Mouse (Mus musculus): ENCODE measurements around the gene Mark4. TPM values are rescaled to one million over a fixed set of nuclear protein-coding genes. Genes with fewer than 3 reads are reported as not detected.
A peak's percentile ranks its signal among the peaks of the same experiment; 100 is the strongest.

The Mark4 gene
- polyA plus RNA-seq, 1 experiment: 14.6 TPM

DNA sequence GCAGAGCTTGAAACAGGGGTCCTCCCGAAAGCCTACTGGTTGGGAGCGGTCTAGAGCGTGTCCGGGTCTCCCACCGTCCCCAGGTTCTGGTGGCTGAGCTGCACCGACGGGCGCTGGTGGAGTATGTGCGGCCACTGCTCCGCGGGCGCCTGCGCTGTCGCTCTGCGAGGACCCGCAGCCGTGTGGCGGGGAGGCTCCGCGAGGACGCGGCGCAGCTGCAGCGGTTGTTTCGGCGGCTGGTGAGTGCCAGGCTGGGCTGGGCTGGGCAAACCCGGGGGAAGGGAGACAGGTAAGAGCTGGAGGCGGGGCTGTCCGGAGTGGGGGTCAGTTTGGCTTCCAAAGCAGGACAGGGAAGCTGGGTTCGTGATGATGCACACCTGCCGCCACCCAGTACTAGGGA, 30.9 kb upstream of the Mark4 start:
- TF ChIP-seq CTCF (IDR thresholded peaks at IDR 0.05; ENCODE audit: extremely low read depth, insufficient read depth, insufficient read length, insufficient replicate concordance) (no peak), POLR2A (IDR thresholded peaks at IDR 0.05; ENCODE audit: low read depth, low read length) (no peak)
- no peaks in the 10 kb centered on the region for H3K27me3 ChIP-seq (ENCODE audit: control insufficient read depth, insufficient read depth, low read length)
- no peak overlapping the region for H3K27ac ChIP-seq (ENCODE audit: insufficient read depth, low read length)
- no peak overlapping the region for H3K4me3 ChIP-seq (ENCODE audit: extremely low read depth, insufficient read depth, insufficient read length)
- H3K4me1 ChIP-seq (ENCODE audit: control insufficient read depth, insufficient read depth, insufficient read length): peaks cover 6% of the 10 kb centered on the region; the same call in 1 of the 2 replicates
- WGBS: 89% methylated on average over 31 of the region's 31 CpGs
- no peaks in the 10 kb centered on the region for H3K36me3 ChIP-seq (ENCODE audit: control insufficient read depth, insufficient read depth, low read length)
- no peak for DNase-seq (ENCODE audit: low read depth in 1 of 2, low spot score in 2 of 2)

- Histone ChIP-seq H3K36me3 (ENCODE audit: control insufficient read depth, insufficient read depth, low read length) (no peaks in the 10 kb centered on the region), H3K27me3 (ENCODE audit: control insufficient read depth, insufficient read depth, low read length) (no peaks in the 10 kb centered on the region), H3K4me1 (ENCODE audit: control insufficient read depth, insufficient read depth, insufficient read length) (peaks cover 1% of the 10 kb centered on the region; the same call in 1 of the 2 replicates), H3K4me3 (ENCODE audit: extremely low read depth, insufficient read depth, insufficient read length) (no peak overlapping the region), H3K27ac (ENCODE audit: insufficient read depth, low read length) (no peak overlapping the region)
- DNase-seq (ENCODE audit: low read depth in 1 of 2, low spot score in 2 of 2): no peak
- WGBS: 90% methylated on average over 7 of the region's 7 CpGs
- TF ChIP-seq POLR2A (IDR thresholded peaks at IDR 0.05; ENCODE audit: low read depth, low read length) (no peak), CTCF (IDR thresholded peaks at IDR 0.05; ENCODE audit: extremely low read depth, insufficient read depth, insufficient read length, insufficient replicate concordance) (no peak)
Observed at GRCm38 (mm10) chr7:19486549-19486948, 27.9 kb upstream of the Mark4 start.

- 71% methylated on average over 1 of the region's 1 CpGs for WGBS
- Histone ChIP-seq H3K36me3 (ENCODE audit: control insufficient read depth, insufficient read depth, low read length) (no peaks in the 10 kb centered on the region), H3K27me3 (ENCODE audit: control insufficient read depth, insufficient read depth, low read length) (no peaks in the 10 kb centered on the region), H3K4me1 (ENCODE audit: control insufficient read depth, insufficient read depth, insufficient read length) (no peaks in the 10 kb centered on the region), H3K4me3 (ENCODE audit: extremely low read depth, insufficient read depth, insufficient read length) (no peak overlapping the region), H3K27ac (ENCODE audit: insufficient read depth, low read length) (no peak overlapping the region)
- DNase-seq (ENCODE audit: low read depth in 1 of 2, low spot score in 2 of 2): no peak
- TF ChIP-seq POLR2A (IDR thresholded peaks at IDR 0.05; ENCODE audit: low read depth, low read length) (no peak), CTCF (IDR thresholded peaks at IDR 0.05; ENCODE audit: extremely low read depth, insufficient read depth, insufficient read length, insufficient replicate concordance) (no peak)
Observed at GRCm38 (mm10) chr7:19485488-19485887, 26.9 kb upstream of the Mark4 start.

DNA sequence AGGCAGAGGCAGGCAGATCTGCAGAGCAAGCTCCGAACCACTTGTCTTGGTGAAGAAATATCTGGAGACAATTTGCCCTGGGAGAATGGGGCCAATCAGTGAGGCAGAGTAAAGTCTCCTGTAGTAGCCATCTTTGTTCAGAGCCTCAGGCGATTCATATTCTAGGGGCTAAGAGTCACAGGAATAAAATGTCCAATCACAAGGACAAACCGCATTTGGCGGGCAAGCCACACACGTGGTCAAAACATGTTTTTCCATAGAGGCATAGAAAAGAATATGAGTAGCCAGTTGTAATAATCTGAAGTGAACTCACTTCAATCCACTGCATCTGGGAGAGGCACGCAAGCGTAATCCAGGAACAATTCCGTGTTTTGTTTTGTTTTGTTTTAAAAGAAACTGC, 24.7 kb upstream of the Mark4 start:
- WGBS: 92% methylated on average over 8 of the region's 8 CpGs

GRCm38 (mm10) chr7:19477624-19478384, 19.2 kb upstream of the Mark4 start:
- DNase-seq (ENCODE audit: low read depth in 1 of 2, low spot score in 2 of 2): no peak
- TF ChIP-seq POLR2A (IDR thresholded peaks at IDR 0.05; ENCODE audit: low read depth, low read length): no peak
- TF ChIP-seq CTCF (IDR thresholded peaks at IDR 0.05; ENCODE audit: extremely low read depth, insufficient read depth, insufficient read length, insufficient replicate concordance): no peak
- Histone ChIP-seq H3K27me3 (ENCODE audit: control insufficient read depth, insufficient read depth, low read length) (peaks cover 2% of the 10 kb centered on the region), H3K36me3 (ENCODE audit: control insufficient read depth, insufficient read depth, low read length) (no peaks in the 10 kb centered on the region), H3K4me1 (ENCODE audit: control insufficient read depth, insufficient read depth, insufficient read length) (peaks cover 14% of the 10 kb centered on the region), H3K27ac (ENCODE audit: insufficient read depth, low read length) (no peak overlapping the region), H3K4me3 (ENCODE audit: extremely low read depth, insufficient read depth, insufficient read length) (no peak overlapping the region)
- WGBS: 56% methylated on average over 14 of the region's 14 CpGs

More for the DNA sequence above, 24.7 kb upstream of the Mark4 start:
- Histone ChIP-seq H3K4me1 (ENCODE audit: control insufficient read depth, insufficient read depth, insufficient read length) (no peaks in the 10 kb centered on the region), H3K4me3 (ENCODE audit: extremely low read depth, insufficient read depth, insufficient read length) (no peak overlapping the region), H3K27me3 (ENCODE audit: control insufficient read depth, insufficient read depth, low read length) (no peaks in the 10 kb centered on the region), H3K27ac (ENCODE audit: insufficient read depth, low read length) (no peak overlapping the region), H3K36me3 (ENCODE audit: control insufficient read depth, insufficient read depth, low read length) (no peaks in the 10 kb centered on the region)
- no peak for DNase-seq (ENCODE audit: low read depth in 1 of 2, low spot score in 2 of 2)
- TF ChIP-seq CTCF (IDR thresholded peaks at IDR 0.05; ENCODE audit: extremely low read depth, insufficient read depth, insufficient read length, insufficient replicate concordance) (no peak), POLR2A (IDR thresholded peaks at IDR 0.05; ENCODE audit: low read depth, low read length) (no peak)

- Histone ChIP-seq H3K27ac (ENCODE audit: insufficient read depth, low read length) (no peak overlapping the region), H3K4me1 (ENCODE audit: control insufficient read depth, insufficient read depth, insufficient read length) (peaks cover 21% of the 10 kb centered on the region), H3K27me3 (ENCODE audit: control insufficient read depth, insufficient read depth, low read length) (peaks cover 2% of the 10 kb centered on the region), H3K4me3 (ENCODE audit: extremely low read depth, insufficient read depth, insufficient read length) (no peak overlapping the region), H3K36me3 (ENCODE audit: control insufficient read depth, insufficient read depth, low read length) (no peaks in the 10 kb centered on the region)
- TF ChIP-seq CTCF (IDR thresholded peaks at IDR 0.05; ENCODE audit: extremely low read depth, insufficient read depth, insufficient read length, insufficient replicate concordance) (peak; percentile 2; the same call in 1 of the 2 replicates), POLR2A (IDR thresholded peaks at IDR 0.05; ENCODE audit: low read depth, low read length) (no peak)
- 69% methylated on average over 2 of the region's 2 CpGs for WGBS
- no peak for DNase-seq (ENCODE audit: low read depth in 1 of 2, low spot score in 2 of 2)
Observed at GRCm38 (mm10) chr7:19477084-19477483, 18.5 kb upstream of the Mark4 start.

DNA sequence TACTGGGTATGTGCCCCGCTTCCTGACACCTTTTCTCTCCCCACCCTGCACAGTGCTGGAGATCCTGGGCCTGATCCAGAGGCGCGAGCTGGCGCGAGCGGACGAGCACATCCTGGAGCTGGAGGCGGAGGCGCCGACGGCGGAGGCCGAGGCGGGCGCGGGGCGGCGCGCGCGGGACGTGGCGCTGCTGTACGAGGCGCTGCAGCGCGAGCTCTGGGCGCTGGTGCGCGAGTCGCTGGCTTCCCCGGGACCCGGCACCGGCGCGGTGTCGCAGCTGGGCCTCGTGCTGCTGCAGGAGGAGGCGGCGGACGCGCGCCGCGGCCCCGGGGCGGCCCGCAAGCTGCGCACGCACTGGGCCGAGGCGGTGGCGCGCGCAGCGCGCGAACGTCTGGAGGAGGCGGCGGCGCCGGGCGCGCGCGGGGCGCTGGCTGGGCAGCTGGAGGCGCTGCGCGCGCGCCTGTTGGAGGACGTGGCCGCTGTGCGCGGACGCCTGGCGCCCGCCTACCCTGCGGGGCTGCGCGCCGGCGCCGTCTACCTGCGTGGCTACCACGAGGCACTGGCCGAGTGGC, 15.3 kb upstream of the Mark4 start:
- no peak for TF ChIP-seq POLR2A (IDR thresholded peaks at IDR 0.05; ENCODE audit: low read depth, low read length)
- no peak for TF ChIP-seq CTCF (IDR thresholded peaks at IDR 0.05; ENCODE audit: extremely low read depth, insufficient read depth, insufficient read length, insufficient replicate concordance)
- Histone ChIP-seq H3K4me1 (ENCODE audit: control insufficient read depth, insufficient read depth, insufficient read length) (peaks cover 27% of the 10 kb centered on the region), H3K27me3 (ENCODE audit: control insufficient read depth, insufficient read depth, low read length) (peaks cover 2% of the 10 kb centered on the region), H3K27ac (ENCODE audit: insufficient read depth, low read length) (peak overlapping the region; percentile 40; the same call in 1 of the 2 replicates), H3K36me3 (ENCODE audit: control insufficient read depth, insufficient read depth, low read length) (no peaks in the 10 kb centered on the region), H3K4me3 (ENCODE audit: extremely low read depth, insufficient read depth, insufficient read length) (peak overlapping the region; percentile 54)
- DNase-seq (ENCODE audit: low read depth in 1 of 2, low spot score in 2 of 2): peak in 1 of 2 experiments; percentile 32
- 7% methylated on average over 76 of the region's 89 CpGs for WGBS

Measured in spleen, adult 2 months (tissue).